Mouse (Mus musculus) limb, embryonic 10.5 days (tissue): ENCODE measurements at regions not wholly inside any gene's neighbourhood (a gene's known extent, or its start where the extent isn't known, plus 50 kb on each side); places are given as distances from the start of the nearest gene placed in this dataset.

Source experiments
- DNase-seq: peaks from one replicate; pipeline ENCODE4 v3.0.0-alpha.2; 2017; ENCODE audit warnings: low spot score
- H3K27ac ChIP-seq: fragments of 300-500 bp; sonication (generic); 2 replicates; pipeline ENCODE4 v1.5.1; 2016; ENCODE audit warnings: mild to moderate bottlenecking
- H3K27me3 ChIP-seq: fragments of 300-500 bp; sonication (generic); 2 replicates; pipeline ENCODE4 v1.6.1; 2016; ENCODE audit warnings: low read depth, mild to moderate bottlenecking; ENCODE audit not compliant: poor library complexity, severe bottlenecking
- H3K36me3 ChIP-seq: fragments of 300-500 bp; sonication (generic); 2 replicates; pipeline ENCODE4 v1.6.1; 2016; ENCODE audit warnings: mild to moderate bottlenecking, moderate library complexity
- H3K4me1 ChIP-seq: fragments of 300-500 bp; sonication (generic); 2 replicates; pipeline ENCODE4 v1.6.1; 2016
- H3K4me3 ChIP-seq: fragments of 300-500 bp; sonication (generic); 2 replicates; pipeline ENCODE4 v1.5.1; 2016; ENCODE audit warnings: mild to moderate bottlenecking, moderate library complexity
- H3K9me3 ChIP-seq: fragments of 300-500 bp; sonication (generic); replicated peaks from 2 replicates; pipeline ENCODE4 v1.6.1; 2016; ENCODE audit warnings: mild to moderate bottlenecking
- WGBS: fragments of 180-500 bp; shearing (Covaris S2); methylation state at CpG from one replicate; pipeline ENCODE4 v1.1.7; 2016; 5-methylcytosine and 5-hydroxymethylcytosine counted together

DNA sequence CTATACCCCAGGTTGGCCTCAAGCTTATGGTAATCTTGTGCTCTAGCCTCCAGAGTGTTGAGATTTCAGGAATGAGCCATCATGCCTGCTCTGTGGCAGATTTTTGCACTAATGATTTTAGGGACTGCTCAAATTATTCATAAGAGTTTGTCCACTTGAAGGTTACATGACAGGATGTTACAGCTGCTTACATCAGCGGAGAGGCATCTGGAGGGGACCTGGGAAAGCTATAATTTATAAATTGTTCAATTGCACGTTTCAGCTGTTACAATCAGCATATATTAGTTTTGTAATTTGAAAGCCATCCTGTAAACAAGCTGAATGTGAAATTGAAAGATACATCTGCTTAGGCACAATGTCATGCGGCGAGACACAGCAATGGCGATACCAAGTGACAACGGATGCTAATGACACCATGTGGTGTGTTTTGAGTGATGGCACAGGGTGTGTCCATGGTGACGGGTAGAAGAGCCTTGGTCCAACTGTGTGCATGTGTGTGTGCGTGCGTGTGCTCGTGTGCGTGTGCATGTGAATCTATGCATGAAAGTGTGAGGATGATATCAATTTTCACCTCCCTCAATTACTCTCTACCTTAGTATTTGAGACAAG is 96.6 kb upstream of the Gjb5 start:
- 0 out of 2 replicates have a peak, but pooled peaks cover 2% of the 10 kb centered on the region for H3K9me3 ChIP-seq
- 95% methylated on average over 11 of the region's 11 CpGs for WGBS
- no peaks in the 10 kb centered on the region for H3K4me1 ChIP-seq
- H3K27ac ChIP-seq = no peak overlapping the region
- H3K27me3 ChIP-seq = no peaks in the 10 kb centered on the region
- H3K4me3 ChIP-seq = no peak overlapping the region
- H3K36me3 ChIP-seq = no peaks in the 10 kb centered on the region
- DNase-seq = no peak

DNA sequence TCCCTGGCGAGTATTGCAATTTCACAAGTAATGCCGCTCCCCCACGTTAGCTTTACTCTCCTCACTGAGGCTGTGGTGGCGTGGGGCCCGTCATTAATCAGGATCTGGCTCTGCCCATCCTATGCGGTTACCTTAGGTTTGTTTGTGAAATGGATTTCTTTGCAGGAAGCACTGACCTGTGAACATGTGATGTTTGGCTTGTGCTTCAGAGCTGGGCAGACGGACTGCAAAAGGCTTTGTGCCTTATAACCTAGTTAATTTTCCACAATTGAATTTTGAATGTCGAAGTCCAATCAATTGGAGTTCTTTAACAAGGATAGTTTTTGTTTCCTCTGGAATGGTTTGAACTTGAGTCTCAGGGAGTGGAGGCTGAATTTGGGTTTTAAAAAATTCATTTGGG is 94.1 kb upstream of the Gjb5 start:
- no peaks in the 10 kb centered on the region for H3K9me3 ChIP-seq
- no peaks in the 10 kb centered on the region for H3K36me3 ChIP-seq
- no peak for DNase-seq
- WGBS = 74% methylated on average over 8 of the region's 8 CpGs
- no peaks in the 10 kb centered on the region for H3K4me1 ChIP-seq
- H3K4me3 ChIP-seq = no peak overlapping the region
- no peaks in the 10 kb centered on the region for H3K27me3 ChIP-seq
- H3K27ac ChIP-seq = no peak overlapping the region

DNA sequence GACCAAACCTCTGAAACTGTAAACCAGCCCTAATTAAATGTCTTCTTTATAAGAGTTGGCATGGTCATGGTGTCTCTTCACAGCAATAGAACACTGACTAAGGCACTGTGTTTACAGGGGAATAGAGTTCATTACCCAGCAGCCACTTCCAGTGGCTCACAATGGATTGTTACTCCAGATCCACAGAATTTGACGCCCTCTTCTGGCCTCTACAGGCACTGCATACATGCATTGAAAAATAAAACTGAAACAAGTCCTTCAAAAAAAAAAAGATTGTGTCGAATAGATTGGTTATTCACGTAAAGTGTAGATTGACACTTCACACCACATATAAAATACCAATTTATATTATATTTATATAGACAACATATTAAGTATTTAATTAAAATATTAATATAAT is 87.3 kb upstream of the Gjb5 start:
- Histone ChIP-seq H3K27ac (no peak overlapping the region), H3K27me3 (0 out of 2 replicates have a peak, but pooled peaks cover 4% of the 10 kb centered on the region), H3K9me3 (no peaks in the 10 kb centered on the region), H3K4me3 (no peak overlapping the region), H3K4me1 (peaks cover 12% of the 10 kb centered on the region), H3K36me3 (no peaks in the 10 kb centered on the region)
- DNase-seq = no peak
- 64% methylated on average over 3 of the region's 3 CpGs for WGBS

DNA sequence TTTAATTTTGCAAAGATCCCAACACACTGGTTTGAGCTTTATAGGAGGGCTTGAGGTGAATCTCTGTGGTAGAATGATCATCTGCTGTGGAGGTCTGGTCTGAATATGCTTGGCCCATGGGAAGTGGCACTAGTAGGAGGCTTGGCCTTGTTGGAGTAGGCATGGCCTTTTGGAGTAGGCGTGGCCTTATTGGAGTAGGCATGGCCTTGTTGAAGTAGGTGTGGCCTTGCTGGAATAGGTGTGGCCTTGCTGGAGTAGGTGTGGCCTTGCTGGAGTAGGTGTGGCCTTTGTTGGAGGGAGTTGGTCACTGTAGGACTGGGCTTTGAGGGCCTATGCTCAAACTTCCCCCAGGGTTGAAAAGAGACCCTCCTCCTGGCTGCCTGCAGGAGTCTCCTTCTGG is 86.1 kb upstream of the Gjb5 start:
- H3K27me3 ChIP-seq = 0 out of 2 replicates have a peak, but pooled peaks cover 4% of the 10 kb centered on the region
- H3K4me1 ChIP-seq = peaks cover 12% of the 10 kb centered on the region
- DNase-seq = no peak
- 88% methylated on average over 1 of the region's 1 CpGs for WGBS
- no peaks in the 10 kb centered on the region for H3K36me3 ChIP-seq
- no peak overlapping the region for H3K27ac ChIP-seq
- no peaks in the 10 kb centered on the region for H3K9me3 ChIP-seq
- no peak overlapping the region for H3K4me3 ChIP-seq

DNA sequence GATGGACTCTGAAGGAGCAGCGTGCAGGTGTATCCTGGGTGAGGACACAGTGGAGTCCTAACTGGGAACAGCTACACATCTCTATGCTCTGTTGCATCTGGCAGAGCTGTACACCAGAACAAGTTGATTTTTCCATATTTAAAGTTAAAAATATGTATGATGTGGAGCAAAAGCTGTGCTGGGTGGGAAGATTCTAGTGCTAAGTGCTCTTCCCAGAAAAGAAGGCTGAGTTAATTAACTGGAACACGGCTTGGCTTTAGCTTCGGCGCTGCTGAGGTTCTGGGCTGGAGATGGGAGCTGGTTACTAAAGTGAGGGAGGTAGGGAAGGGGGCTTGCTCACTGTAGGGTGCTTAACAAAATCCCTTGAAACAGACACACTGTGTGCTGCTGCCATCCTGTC is 84.0 kb upstream of the Gjb5 start:
- 0 out of 2 replicates have a peak, but pooled peaks cover 4% of the 10 kb centered on the region for H3K27me3 ChIP-seq
- no peak overlapping the region for H3K4me3 ChIP-seq
- H3K9me3 ChIP-seq = no peaks in the 10 kb centered on the region
- H3K36me3 ChIP-seq = no peaks in the 10 kb centered on the region
- peaks cover 12% of the 10 kb centered on the region for H3K4me1 ChIP-seq
- DNase-seq = no peak
- 81% methylated on average over 4 of the region's 4 CpGs for WGBS
- no peak overlapping the region for H3K27ac ChIP-seq

DNA sequence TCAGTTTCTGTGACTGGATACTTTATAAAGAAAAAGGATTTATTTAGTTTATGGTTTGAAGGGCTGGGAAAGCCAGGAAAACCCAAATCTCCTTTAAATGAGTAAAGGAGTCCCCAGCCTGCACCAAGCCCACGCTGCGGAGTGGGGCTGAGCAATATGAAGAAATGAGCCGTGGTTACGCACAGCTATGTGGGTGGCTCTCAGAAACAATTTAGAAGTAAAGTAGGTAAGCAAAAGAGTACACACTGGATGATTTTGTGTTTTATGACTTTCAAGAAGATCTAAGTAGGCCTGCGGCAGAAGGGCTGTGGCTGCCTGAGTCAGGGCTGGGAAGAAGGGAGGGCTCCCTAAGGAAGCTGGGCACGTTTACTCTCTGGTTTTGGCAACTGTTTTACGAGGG is 82.6 kb upstream of the Gjb5 start:
- 58% methylated on average over 7 of the region's 7 CpGs for WGBS
- Histone ChIP-seq H3K4me3 (no peak overlapping the region), H3K27ac (no peak overlapping the region), H3K27me3 (0 out of 2 replicates have a peak, but pooled peaks cover 9% of the 10 kb centered on the region), H3K9me3 (no peaks in the 10 kb centered on the region), H3K4me1 (peaks cover 12% of the 10 kb centered on the region), H3K36me3 (no peaks in the 10 kb centered on the region)
- DNase-seq = no peak

DNA sequence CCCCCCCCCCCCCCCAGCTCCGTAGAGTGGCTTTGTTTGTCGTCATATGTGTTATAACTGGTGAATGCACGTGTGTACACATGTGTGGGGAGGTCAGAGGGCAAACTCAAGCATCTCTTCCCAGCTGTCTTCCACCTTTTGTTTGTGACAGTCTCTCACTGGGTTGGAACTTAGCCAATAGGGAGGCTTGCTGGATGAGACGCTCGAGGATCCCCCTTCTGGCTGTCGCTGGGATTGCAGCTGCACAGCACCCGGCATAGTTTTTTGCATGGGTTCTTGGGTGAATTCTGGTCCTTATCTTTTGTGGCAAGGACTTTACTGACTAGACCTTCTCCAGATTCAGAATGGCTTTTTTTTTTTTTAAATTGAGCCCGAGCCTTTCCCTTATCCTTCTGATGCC is 77.1 kb upstream of the Gjb5 start:
- no peak overlapping the region for H3K27ac ChIP-seq

DNA sequence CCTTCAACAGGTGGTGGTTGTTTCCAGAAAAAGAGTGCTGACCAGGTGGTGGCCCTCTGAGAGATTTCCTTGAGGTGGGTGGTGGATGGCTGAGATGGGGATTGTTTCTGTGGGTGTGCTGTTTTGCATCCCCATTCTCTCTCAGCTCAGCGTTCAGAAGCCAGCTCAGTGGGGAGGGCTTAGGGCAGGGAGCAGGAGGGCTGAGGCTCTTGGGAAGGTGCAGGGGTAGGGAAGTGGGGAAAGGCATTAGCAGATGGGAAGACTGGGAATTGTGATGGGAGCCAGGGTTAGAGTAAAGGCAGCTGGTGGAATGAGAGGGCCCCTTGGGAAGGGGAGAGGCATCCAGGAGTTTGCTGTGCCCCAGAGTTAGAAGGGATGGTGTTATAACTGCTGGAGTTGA is 72.3 kb upstream of the Gjb5 start:
- Histone ChIP-seq H3K4me1 (peaks cover 15% of the 10 kb centered on the region), H3K27me3 (0 out of 2 replicates have a peak, but pooled peaks cover 11% of the 10 kb centered on the region), H3K36me3 (no peaks in the 10 kb centered on the region), H3K9me3 (no peaks in the 10 kb centered on the region), H3K4me3 (no peak overlapping the region), H3K27ac (0 out of 2 replicates have a peak overlapping the region, but pooled peaks have one; percentile 22)
- no peak for DNase-seq
- 0% methylated on average over 1 of the region's 1 CpGs for WGBS

More for the DNA sequence above, 77.1 kb upstream of the Gjb5 start:
- peaks cover 11% of the 10 kb centered on the region for H3K4me1 ChIP-seq
- DNase-seq = peak; percentile 76
- H3K4me3 ChIP-seq = peak overlapping the region; percentile 35
- no peaks in the 10 kb centered on the region for H3K9me3 ChIP-seq
- 20% methylated on average over 8 of the region's 8 CpGs for WGBS
- no peaks in the 10 kb centered on the region for H3K36me3 ChIP-seq
- 0 out of 2 replicates have a peak, but pooled peaks cover 15% of the 10 kb centered on the region for H3K27me3 ChIP-seq

DNA sequence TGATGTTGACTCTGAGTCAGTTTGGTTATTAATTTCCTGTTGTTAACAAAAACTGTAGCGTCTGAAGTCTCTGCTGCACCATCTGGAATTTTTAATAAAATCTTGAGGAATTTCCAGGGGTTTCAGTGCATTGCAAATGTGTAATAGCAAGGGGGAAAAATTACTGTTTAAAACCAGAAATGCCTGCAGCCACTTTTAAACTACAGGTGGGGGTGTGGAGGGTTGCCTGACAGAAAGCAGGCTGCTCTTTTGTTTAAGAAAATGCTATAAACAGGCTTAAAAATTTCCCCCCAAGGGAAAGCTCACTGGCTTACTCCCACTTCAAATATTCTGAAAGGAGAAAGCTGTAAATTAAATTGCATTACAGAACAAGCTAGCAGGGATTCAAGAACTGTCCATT is 71.8 kb upstream of the Gjb5 start:
- DNase-seq = no peak
- H3K27me3 ChIP-seq = 0 out of 2 replicates have a peak, but pooled peaks cover 11% of the 10 kb centered on the region
- peaks cover 14% of the 10 kb centered on the region for H3K4me1 ChIP-seq
- no peaks in the 10 kb centered on the region for H3K9me3 ChIP-seq
- no peaks in the 10 kb centered on the region for H3K36me3 ChIP-seq
- no peak overlapping the region for H3K4me3 ChIP-seq
- WGBS = 77% methylated on average over 1 of the region's 1 CpGs
- no peak overlapping the region for H3K27ac ChIP-seq

DNA sequence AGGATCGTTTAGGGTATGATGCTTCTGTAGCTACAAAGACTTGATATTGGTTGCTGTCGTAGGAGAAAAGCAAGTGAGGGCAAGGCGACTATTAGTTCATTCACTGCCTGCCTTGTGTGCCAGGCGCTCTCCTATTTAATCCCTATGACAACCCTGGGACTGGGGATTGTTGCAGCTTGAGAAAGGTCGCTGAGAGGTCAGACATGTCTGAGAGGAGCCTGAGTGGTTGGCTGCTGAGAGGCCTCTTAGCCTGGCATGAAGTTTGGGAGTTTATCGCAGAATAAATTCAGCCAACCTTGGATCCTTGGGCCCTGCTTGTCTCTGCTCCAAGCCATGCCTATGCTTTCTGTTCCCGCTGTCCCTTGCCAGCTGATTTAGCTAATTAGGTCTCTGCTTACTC is 65.9 kb upstream of the Gjb5 start:
- no peak for DNase-seq
- H3K36me3 ChIP-seq = no peaks in the 10 kb centered on the region
- WGBS = 79% methylated on average over 7 of the region's 7 CpGs
- H3K27ac ChIP-seq = no peak overlapping the region
- no peaks in the 10 kb centered on the region for H3K9me3 ChIP-seq
- no peak overlapping the region for H3K4me3 ChIP-seq
- peaks cover 12% of the 10 kb centered on the region for H3K4me1 ChIP-seq
- H3K27me3 ChIP-seq = peaks cover 15% of the 10 kb centered on the region; the same call in 1 of the 2 replicates

DNA sequence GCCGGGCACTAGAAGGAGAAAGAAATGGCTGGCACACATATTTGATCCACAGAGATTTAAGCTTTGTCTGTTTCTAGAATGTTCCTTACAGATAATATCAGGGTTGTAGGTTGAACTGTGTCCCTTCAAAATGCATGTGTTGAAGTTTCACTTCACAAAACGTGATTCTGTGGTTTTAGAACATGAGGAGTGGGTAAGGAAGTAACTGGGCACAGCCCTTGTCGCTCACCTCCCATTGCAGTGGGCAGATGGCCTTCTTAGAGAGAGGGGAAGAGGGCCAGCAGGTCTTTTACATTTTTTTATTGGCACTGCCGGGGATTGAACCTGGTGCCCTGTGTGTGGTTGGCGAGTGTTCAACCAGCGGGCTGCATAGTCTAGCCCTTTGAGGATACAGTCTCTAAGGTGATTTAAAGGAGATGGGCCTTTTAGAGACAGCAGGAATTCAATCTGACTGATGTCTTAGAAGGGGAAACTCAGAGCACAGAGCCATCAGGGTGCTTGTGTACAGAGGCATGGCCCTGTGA is 64.0 kb upstream of the Gjb5 start:
- Histone ChIP-seq H3K36me3 (no peaks in the 10 kb centered on the region), H3K27me3 (peaks cover 25% of the 10 kb centered on the region; the same call in 1 of the 2 replicates), H3K27ac (no peak overlapping the region), H3K4me3 (no peak overlapping the region), H3K9me3 (no peaks in the 10 kb centered on the region), H3K4me1 (peaks cover 17% of the 10 kb centered on the region)
- WGBS = 86% methylated on average over 6 of the region's 6 CpGs
- no peak for DNase-seq

DNA sequence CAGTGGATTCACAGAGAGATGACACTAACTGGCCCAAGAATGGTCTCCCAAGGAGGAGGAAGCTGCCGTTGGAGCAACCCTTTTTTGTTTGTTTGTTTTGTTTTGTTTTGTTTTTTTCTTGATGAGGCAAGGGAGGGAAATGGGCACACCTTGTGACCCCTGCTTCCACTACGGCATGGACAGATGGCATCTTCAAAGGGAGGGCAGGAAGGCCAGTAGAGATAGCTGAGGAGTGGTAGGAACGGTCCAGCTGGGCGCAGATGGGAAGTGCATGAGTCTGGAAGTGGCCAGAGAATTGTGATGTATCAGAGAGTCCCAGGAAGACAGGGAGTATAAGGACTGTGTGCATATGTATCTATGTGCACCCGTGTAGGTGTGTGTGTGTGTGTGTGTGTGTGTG is 63.1 kb upstream of the Gjb5 start:
- H3K4me3 ChIP-seq = no peak overlapping the region

DNA sequence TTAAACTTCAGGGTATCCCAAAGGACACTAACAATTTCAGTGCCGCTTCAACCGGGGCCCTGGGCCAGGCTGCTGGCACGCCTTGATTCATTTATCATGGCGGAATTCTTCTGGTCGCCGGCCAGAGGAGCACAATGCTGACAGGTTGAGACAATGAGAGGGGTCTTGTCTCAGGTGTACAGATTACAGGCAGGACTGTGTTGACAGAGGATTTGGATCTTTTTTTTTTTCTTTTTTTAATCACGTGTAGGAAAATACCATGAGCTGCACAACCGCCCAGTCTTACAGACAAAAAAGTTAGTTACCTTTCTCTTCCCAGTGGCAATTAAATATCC is 61.8 kb upstream of the Gjb5 start:
- DNase-seq = no peak

More for the DNA sequence above, 63.1 kb upstream of the Gjb5 start:
- Histone ChIP-seq H3K4me1 (peaks cover 24% of the 10 kb centered on the region), H3K36me3 (no peaks in the 10 kb centered on the region), H3K27me3 (peaks cover 26% of the 10 kb centered on the region; the same call in 1 of the 2 replicates), H3K9me3 (no peaks in the 10 kb centered on the region), H3K27ac (no peak overlapping the region)
- 72% methylated on average over 5 of the region's 5 CpGs for WGBS
- DNase-seq = no peak

More for the DNA sequence above, 61.8 kb upstream of the Gjb5 start:
- Histone ChIP-seq H3K9me3 (no peaks in the 10 kb centered on the region), H3K27ac (no peak overlapping the region), H3K4me1 (peaks cover 30% of the 10 kb centered on the region), H3K27me3 (peaks cover 26% of the 10 kb centered on the region; the same call in 1 of the 2 replicates), H3K4me3 (no peak overlapping the region), H3K36me3 (no peaks in the 10 kb centered on the region)
- WGBS = 50% methylated on average over 8 of the region's 8 CpGs
